Mouse (Mus musculus) kidney, adult 8-10 months (tissue): ENCODE data around the gene Ppp1r9b.
"Not testable (repeated sequence)": the region's sequence is repeated elsewhere in the genome, so short reads cannot be mapped to it uniquely, and the experiment has no call there.

ENCODE experiments used
- DNase-seq, 2 experiments: peaks; one replicate each; pipeline ENCODE4 v3.0.0; 2022

Gene Ppp1r9b

GRCm38 (mm10) chr11:95000128-95000527 is 9.3 kb downstream of the Ppp1r9b start:
- DNase-seq = no peak

- DNase-seq = peak; percentile 56 to 62
Measured at GRCm38 (mm10) chr11:95000548-95000947, 9.7 kb downstream of the Ppp1r9b start.

- DNase-seq = peak; percentile 64 to 73
Measured at GRCm38 (mm10) chr11:95001058-95001457, 10.2 kb downstream of the Ppp1r9b start.

- no peak for DNase-seq
Measured at GRCm38 (mm10) chr11:95001584-95002347, 10.9 kb downstream of the Ppp1r9b start.

GRCm38 (mm10) chr11:95002705-95003104 is 11.9 kb downstream of the Ppp1r9b start:
- DNase-seq = no peak

- DNase-seq = no peak
Measured at GRCm38 (mm10) chr11:95004136-95004936, 13.5 kb downstream of the Ppp1r9b start.

- no peak for DNase-seq
Measured at GRCm38 (mm10) chr11:95004937-95005198, 14.0 kb downstream of the Ppp1r9b start.

GRCm38 (mm10) chr11:95006038-95006437 is 15.2 kb downstream of the Ppp1r9b start:
- DNase-seq = no peak

GRCm38 (mm10) chr11:95006525-95007219 is 15.8 kb downstream of the Ppp1r9b start:
- DNase-seq = peak; percentile 74 to 79

GRCm38 (mm10) chr11:95007418-95007817 is 16.6 kb downstream of the Ppp1r9b start:
- DNase-seq = no peak

- DNase-seq = no peak
Measured at GRCm38 (mm10) chr11:95008661-95009628, 18.1 kb downstream of the Ppp1r9b start.

GRCm38 (mm10) chr11:95009629-95010014 is 18.8 kb downstream of the Ppp1r9b start, which contains the start of gene Samd14:
Gene Samd14, plus strand, starts transcription at chr11:95009879.
- peak in 1 of 2 experiments; percentile 36 for DNase-seq

GRCm38 (mm10) chr11:95010141-95010739 is 19.4 kb downstream of the Ppp1r9b start:
- no peak for DNase-seq

- DNase-seq = not testable (repeated sequence)
Measured at GRCm38 (mm10) chr11:95010841-95011403, 20.1 kb downstream of the Ppp1r9b start.

- no peak for DNase-seq
Measured at GRCm38 (mm10) chr11:95011416-95011815, 20.6 kb downstream of the Ppp1r9b start.

- no peak for DNase-seq
Measured at GRCm38 (mm10) chr11:95012075-95012474, 21.2 kb downstream of the Ppp1r9b start.

GRCm38 (mm10) chr11:95012487-95012886 is 21.7 kb downstream of the Ppp1r9b start:
- no peak for DNase-seq

GRCm38 (mm10) chr11:95015484-95015883 is 24.6 kb downstream of the Ppp1r9b start:
- no peak for DNase-seq

- DNase-seq = no peak
Measured at GRCm38 (mm10) chr11:95022237-95022992, 31.6 kb downstream of the Ppp1r9b start.

- DNase-seq = no peak
Measured at GRCm38 (mm10) chr11:95023481-95023880, 32.6 kb downstream of the Ppp1r9b start.
